Mouse (Mus musculus) hindbrain, postnatal 0 days (tissue): ENCODE results near the gene Cmss1. TPM values are rescaled to one million over a fixed set of nuclear protein-coding genes. Genes with fewer than 3 reads are reported as not detected.

Source experiments
- ATAC-seq: fragments of 200-750 bp; cut with Nextera tagmentation; 2 replicates; pipeline ENCODE4 v1.8.0; 2017; ENCODE audit warnings: mild to moderate bottlenecking, moderate TSS enrichment, moderate library complexity
- DNase-seq: peaks from one replicate; pipeline ENCODE4 v3.0.0-alpha.2; 2015; ENCODE audit warnings: low spot score
- H3K27ac ChIP-seq: fragments of 300-500 bp; sonication (generic); 2 replicates; pipeline ENCODE4 v1.5.1; 2014; ENCODE audit warnings: mild to moderate bottlenecking
- H3K27me3 ChIP-seq: fragments of 300-500 bp; sonication (generic); 2 replicates; pipeline ENCODE4 v1.6.1; 2014; ENCODE audit warnings: low read length, mixed read lengths; ENCODE audit not compliant: insufficient read depth
- H3K36me3 ChIP-seq: fragments of 300-500 bp; sonication (generic); 2 replicates; pipeline ENCODE4 v1.6.1; 2014; ENCODE audit warnings: low read length, mixed read lengths; ENCODE audit not compliant: insufficient read depth
- H3K4me1 ChIP-seq: fragments of 300-500 bp; sonication (generic); 2 replicates; pipeline ENCODE4 v1.6.1; 2014; ENCODE audit warnings: antibody characterized with exemption, low read length, mixed read lengths; ENCODE audit not compliant: insufficient read depth
- H3K4me2 ChIP-seq: fragments of 300-500 bp; sonication (generic); 2 replicates; pipeline ENCODE4 v1.6.1; 2014; ENCODE audit warnings: low read depth, mild to moderate bottlenecking, low read length, moderate library complexity, mixed read lengths
- H3K4me3 ChIP-seq: fragments of 300-500 bp; sonication (generic); 2 replicates; pipeline ENCODE4 v1.5.1; 2014; ENCODE audit warnings: low read length
- H3K9ac ChIP-seq: fragments of 300-500 bp; sonication (generic); replicated peaks from 2 replicates; pipeline ENCODE4 v1.6.1; 2014; ENCODE audit warnings: mild to moderate bottlenecking, low read length, moderate library complexity, mixed read lengths
- H3K9me3 ChIP-seq: fragments of 300-500 bp; sonication (generic); 2 replicates; pipeline ENCODE4 v1.6.1; 2016; ENCODE audit warnings: low read length, mixed read lengths
- CTCF ChIP-seq: IDR thresholded peaks from 2 replicates; pipeline ENCODE4 v1.5.1; 2016; ENCODE audit warnings: antibody characterized with exemption, control low read depth, low read depth
- WGBS: fragments of 180-500 bp; shearing (Covaris S2); extraction: QIAGEN DNeasy Blood & Tissue Kit; methylation state at CpG from one replicate; pipeline ENCODE4 v1.1.7; 2014; 5-methylcytosine and 5-hydroxymethylcytosine counted together
- polyA plus RNA-seq: library from polyadenylated mRNA; unstranded; fragments of >200 nt; fragmentation: Nextera tagmentation; extraction: Ambion mirVana; gene quantifications from 2 replicates; pipeline ENCODE4 v1.2.1, GENCODE M21; 2015
- total RNA-seq: library from RNA; depleted of rRNA; stranded (reverse); fragments of >200 nt; gene quantifications from 2 replicates; pipeline ENCODE4 v1.2.3, GENCODE M21; 2014

The Cmss1 gene
- total and polyA plus RNA-seq, 2 experiments from 2014 or later: 8.6 to 42.5 TPM

- no peak for DNase-seq
- no peaks in the 10 kb centered on the region for H3K9me3 ChIP-seq
- no peak overlapping the region for H3K27ac ChIP-seq
- no peaks in the 10 kb centered on the region for H3K4me1 ChIP-seq
- no peak overlapping the region for H3K4me3 ChIP-seq
- no peaks in the 10 kb centered on the region for H3K27me3 ChIP-seq
- H3K36me3 ChIP-seq: no peaks in the 10 kb centered on the region
- no peak for TF ChIP-seq CTCF
- ATAC-seq: no peak
- H3K4me2 ChIP-seq: no peak overlapping the region
- 60% methylated on average over 4 of the region's 4 CpGs for WGBS
- no peak overlapping the region for H3K9ac ChIP-seq
Measured at GRCm38 (mm10) chr16:57525476-57525875, 81.2 kb downstream of the Cmss1 start.

- no peak for TF ChIP-seq CTCF
- Histone ChIP-seq H3K36me3 (no peaks in the 10 kb centered on the region), H3K9ac (no peak overlapping the region), H3K27ac (no peak overlapping the region), H3K4me3 (no peak overlapping the region), H3K27me3 (no peaks in the 10 kb centered on the region), H3K4me1 (no peaks in the 10 kb centered on the region), H3K4me2 (no peak overlapping the region), H3K9me3 (no peaks in the 10 kb centered on the region)
- ATAC-seq: no peak
- 90% methylated on average over 5 of the region's 5 CpGs for WGBS
- DNase-seq: no peak
Measured at GRCm38 (mm10) chr16:57525046-57525445, 81.6 kb downstream of the Cmss1 start.

DNA sequence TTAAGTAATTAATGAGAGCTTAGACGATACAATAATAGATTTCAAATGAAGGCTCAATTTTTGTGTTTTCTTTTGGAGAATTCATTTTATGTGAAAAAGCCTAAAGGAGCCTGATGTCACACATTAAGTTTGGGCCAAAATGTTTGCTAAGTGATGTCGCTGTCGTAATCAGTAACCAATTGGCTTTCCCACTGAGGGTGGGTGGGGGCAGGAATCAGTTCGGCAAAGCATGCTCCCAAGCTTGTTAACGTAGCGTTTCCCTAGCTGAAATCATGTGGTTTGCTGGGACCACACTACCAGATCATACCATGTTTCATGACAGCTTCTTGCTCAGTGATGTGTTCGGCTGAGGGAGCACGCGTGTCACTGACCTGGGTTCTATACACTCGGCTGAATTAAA is 91.0 kb downstream of the Cmss1 start:
- DNase-seq (no peak), ATAC-seq (no peak)
- H3K27ac ChIP-seq: no peak overlapping the region
- no peaks in the 10 kb centered on the region for H3K9me3 ChIP-seq
- no peak overlapping the region for H3K9ac ChIP-seq
- H3K4me2 ChIP-seq: no peak overlapping the region
- no peaks in the 10 kb centered on the region for H3K27me3 ChIP-seq
- 72% methylated on average over 10 of the region's 10 CpGs for WGBS
- no peaks in the 10 kb centered on the region for H3K36me3 ChIP-seq
- no peak overlapping the region for H3K4me3 ChIP-seq
- H3K4me1 ChIP-seq: no peaks in the 10 kb centered on the region
- TF ChIP-seq CTCF: no peak

- WGBS: 55% methylated on average over 4 of the region's 4 CpGs
- ATAC-seq (0 out of 2 replicates have a peak, but pooled peaks have one; percentile 35), DNase-seq (no peak)
- TF ChIP-seq CTCF: no peak
- Histone ChIP-seq H3K4me2 (no peak overlapping the region), H3K9me3 (no peaks in the 10 kb centered on the region), H3K4me1 (no peaks in the 10 kb centered on the region), H3K4me3 (no peak overlapping the region), H3K36me3 (no peaks in the 10 kb centered on the region), H3K27ac (no peak overlapping the region), H3K27me3 (no peaks in the 10 kb centered on the region), H3K9ac (no peak overlapping the region)
Measured at GRCm38 (mm10) chr16:57514371-57514770, 92.3 kb downstream of the Cmss1 start.

- Histone ChIP-seq H3K9ac (no peak overlapping the region), H3K4me1 (no peaks in the 10 kb centered on the region), H3K27me3 (no peaks in the 10 kb centered on the region), H3K27ac (no peak overlapping the region), H3K4me3 (no peak overlapping the region), H3K9me3 (no peaks in the 10 kb centered on the region), H3K4me2 (no peak overlapping the region), H3K36me3 (no peaks in the 10 kb centered on the region)
- no peak for ATAC-seq
- DNase-seq: no peak
- TF ChIP-seq CTCF: no peak
- 88% methylated on average over 7 of the region's 7 CpGs for WGBS
Measured at GRCm38 (mm10) chr16:57513562-57513961, 93.1 kb downstream of the Cmss1 start.

DNA sequence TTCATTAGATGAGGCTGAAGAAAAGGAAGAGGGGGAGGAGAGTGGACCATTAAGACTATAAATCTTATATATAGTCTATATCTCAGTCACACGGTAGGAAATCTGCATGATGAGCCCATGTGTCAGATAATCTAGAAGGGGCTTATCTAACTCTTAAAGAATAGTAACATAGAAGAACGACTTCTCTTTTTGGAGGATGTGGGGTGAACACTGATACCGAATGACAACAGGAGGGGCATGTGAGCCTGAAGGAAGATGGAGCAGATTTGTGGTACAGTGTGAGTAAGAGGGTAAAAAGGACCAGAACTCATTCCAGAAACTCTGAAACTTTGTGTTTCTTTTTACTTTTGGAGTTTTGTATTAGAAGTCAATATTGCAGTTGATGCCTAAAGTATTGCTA is 97.6 kb downstream of the Cmss1 start:
- Histone ChIP-seq H3K27me3 (no peaks in the 10 kb centered on the region), H3K27ac (no peak overlapping the region), H3K4me2 (no peak overlapping the region), H3K36me3 (no peaks in the 10 kb centered on the region), H3K4me3 (no peak overlapping the region), H3K9me3 (no peaks in the 10 kb centered on the region), H3K9ac (no peak overlapping the region), H3K4me1 (no peaks in the 10 kb centered on the region)
- no peak for DNase-seq
- no peak for TF ChIP-seq CTCF
- ATAC-seq: no peak
- 93% methylated on average over 3 of the region's 3 CpGs for WGBS

GRCm38 (mm10) chr16:57508351-57508750 is 98.3 kb downstream of the Cmss1 start:
- Histone ChIP-seq H3K36me3 (no peaks in the 10 kb centered on the region), H3K27ac (no peak overlapping the region), H3K9ac (no peak overlapping the region), H3K4me1 (no peaks in the 10 kb centered on the region), H3K9me3 (no peaks in the 10 kb centered on the region), H3K4me2 (no peak overlapping the region), H3K4me3 (no peak overlapping the region), H3K27me3 (no peaks in the 10 kb centered on the region)
- TF ChIP-seq CTCF: no peak
- 82% methylated on average over 1 of the region's 1 CpGs for WGBS
- no peak for DNase-seq
- ATAC-seq: no peak
